Mouse (Mus musculus) adrenal gland, adult 2 months (tissue): ENCODE measurements at regions not wholly inside any gene's neighbourhood (a gene's known extent, or its start where the extent isn't known, plus 50 kb on each side); places are given as distances from the start of the nearest gene placed in this dataset.
"Not testable (repeated sequence)": the region's sequence is repeated elsewhere in the genome, so short reads cannot be mapped to it uniquely, and the experiment has no call there.

ENCODE experiments used
- DNase-seq: peaks from one replicate; pipeline ENCODE4 v3.0.0; 2021

DNA sequence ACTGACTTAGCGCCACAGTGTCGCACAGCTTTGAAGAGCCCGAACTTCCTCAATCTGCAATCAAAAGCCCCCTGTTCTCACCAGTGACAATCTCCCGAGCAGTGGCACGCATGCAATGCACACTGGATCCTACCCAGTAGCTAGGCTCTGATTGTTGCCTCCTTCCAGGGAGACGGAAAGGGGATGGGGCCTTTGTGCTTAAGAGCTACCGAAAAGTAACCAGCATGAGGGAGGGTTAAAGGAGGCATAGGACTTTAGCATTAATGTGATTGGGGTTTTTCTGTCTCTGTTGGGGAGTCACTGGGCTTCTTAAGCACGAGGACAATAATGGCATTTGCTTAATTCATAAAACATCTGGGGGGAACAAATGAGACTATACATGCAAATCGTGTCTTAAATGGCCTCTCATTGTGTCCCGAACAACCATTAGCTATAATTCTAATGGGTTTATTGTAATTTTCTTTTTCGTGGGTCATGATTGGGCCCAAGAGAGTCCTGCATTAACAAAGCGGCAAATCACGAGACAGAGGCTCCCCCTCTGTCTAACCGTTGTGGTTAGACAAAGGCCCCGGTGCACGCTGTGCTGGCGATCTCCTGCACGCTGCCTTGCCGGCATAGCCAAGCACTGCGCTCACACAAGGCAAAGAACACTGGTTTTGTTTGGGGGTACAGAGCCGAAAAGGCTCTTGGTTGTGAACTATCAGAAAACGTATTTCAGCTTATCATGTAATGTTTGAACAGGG, 223.2 kb downstream of the Dact1 start:
- no peak for DNase-seq

DNA sequence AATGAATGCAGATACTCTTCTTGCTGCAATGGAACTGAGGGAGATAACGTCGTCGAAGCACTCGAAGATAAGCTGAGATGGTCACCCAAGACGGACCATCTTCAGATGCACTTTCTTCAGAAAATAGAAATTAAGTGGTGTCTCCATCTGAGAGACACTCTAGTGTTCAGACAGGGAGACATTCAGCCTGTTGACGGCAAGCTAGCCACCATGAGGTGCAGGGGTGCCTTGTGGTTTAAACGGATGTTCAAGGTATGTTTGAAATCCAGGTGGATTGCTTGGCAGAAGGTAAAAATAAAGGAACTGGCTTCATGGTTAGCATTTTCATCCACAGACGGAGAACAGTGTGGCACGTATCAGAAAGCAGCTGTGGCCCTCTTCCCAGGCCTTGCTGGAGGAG, 224.0 kb downstream of the Dact1 start:
- DNase-seq: no peak

DNA sequence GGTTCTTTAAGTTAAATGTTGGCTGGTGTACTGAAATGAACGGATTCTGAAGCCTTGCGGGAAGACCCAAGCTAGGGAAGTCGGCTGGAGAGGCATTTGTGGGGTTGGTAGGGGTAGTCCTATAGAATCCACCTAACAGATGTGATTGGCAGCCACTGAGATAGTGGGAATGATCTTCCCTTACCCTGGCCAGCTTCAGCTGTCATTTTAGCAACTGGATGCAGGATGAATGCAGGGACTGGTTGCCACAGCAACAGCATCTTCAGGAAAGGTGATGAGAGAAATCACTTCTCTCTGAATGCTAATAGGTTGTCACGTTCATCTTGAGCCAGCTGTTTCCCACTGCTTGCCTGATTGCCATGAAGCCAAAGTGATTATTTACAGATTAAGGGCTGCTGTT, 224.5 kb downstream of the Dact1 start:
- no peak for DNase-seq

DNA sequence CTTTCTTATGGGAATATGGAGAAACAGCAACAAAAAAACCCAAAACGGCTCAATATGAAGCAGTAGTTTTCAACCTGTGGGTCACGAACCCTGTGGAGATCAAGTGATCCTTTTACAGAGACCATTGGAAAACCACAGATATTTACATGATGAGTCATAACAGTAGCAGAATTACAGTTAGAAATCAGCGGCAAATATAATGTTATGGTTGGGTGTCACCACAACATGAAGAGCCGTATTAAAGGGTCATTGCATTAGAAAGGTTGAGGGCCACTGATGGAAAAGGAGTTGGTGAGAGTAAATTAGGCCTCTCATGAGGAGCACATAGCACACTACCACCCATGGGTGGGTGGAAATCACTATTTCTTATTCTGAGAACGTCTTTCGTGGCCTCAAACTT, 225.6 kb downstream of the Dact1 start:
- DNase-seq: no peak

DNA sequence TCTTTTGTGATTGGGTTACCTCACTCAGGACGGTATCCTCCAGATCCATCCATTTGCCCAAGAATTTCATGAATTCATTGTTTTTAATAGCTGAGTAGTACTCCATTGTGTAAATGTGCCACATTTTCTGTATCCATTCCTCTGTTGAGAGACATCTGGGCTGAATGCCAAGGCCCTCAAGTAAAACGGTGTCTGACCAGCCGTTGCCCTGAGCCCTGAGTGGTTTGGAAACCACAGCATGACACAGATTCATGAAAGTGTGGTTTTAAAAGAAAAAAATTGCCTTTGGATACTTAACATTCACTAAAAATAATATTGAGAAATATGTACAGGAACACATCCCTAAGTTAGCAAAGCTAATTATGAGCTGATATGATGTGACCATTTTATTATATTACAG, 226.1 kb downstream of the Dact1 start:
- DNase-seq: not testable (repeated sequence)

DNA sequence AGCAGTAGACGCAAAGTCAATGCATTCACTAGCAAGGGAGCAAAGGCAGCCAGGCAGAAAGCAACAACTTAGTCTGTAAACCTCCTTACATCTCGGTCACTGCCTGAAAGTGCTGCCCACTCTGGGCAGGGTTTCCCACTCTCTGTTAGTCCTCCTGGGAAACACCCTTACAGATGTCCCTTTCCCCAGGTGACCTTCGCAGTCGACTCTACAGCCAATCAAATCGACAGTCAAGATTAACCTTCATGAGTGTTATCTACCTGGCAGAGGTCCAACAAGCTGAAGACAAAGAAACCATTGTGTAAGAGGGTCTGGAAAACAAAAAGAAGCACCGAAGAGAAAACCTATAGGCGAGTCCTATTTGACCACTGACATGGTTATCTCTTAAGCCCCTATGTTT, 229.0 kb downstream of the Dact1 start:
- no peak for DNase-seq

DNA sequence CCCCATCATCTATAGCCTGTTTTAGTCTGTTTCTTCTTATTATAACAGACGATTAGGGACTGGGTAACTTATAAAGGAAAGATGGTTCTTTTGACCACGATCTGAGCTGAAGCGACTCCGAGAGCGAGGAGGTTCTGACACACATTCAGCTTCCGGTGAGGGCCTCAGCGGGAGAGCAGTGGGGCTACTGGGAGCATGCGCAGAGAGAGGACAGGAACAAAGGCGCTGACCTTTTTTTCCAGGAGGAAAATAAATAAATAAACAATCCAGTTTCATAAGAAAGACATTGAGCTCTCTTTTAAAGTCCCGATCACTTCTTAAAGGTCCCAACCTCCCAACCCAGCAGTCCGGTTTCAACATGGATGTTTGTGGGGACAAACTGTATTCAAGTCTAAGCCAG, 230.6 kb downstream of the Dact1 start:
- no peak for DNase-seq

DNA sequence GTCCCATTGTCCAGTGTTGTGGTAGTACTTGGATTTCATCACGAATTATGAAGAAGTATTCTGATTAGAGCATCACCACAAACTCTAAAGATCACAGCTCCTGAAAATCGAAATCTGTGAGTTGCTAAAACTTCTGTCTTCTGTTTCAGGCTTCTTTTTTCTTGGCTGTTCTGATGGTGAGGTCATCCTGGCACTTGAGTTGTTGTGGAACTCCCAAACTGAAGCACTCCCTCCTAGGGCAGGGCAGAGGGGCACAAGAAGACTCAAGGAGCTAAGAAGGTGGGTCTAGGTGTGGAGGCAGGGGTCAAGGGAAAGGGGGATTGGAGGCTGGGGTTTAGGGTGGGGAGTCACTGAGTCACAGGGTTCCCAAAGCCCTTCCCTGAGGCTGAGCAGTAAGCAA, 232.3 kb downstream of the Dact1 start:
- no peak for DNase-seq

DNA sequence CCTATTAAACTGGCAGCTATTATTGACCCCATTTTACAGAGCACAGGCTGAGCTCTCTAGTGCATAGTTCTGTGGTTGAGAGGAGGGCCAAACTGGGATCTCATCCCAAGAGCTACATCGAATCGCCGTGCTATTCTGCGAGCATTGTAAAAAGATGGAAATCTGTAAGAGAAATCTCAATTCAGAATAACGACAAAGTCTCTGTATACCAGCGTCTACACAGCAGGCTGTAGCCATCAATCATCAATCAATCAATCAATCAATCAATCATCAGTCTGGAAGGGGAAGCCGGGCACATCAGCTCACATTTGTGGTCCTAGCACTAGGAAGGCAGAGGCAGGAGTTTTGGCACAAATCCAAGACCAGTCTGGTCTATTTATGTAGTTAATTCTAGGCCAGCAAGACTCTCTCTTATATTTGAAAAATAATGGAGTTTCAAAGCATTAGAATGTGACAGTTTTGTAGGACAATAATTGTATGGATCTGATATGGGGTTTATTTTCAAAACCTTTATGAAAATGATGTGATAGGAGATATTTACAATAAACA, 234.0 kb downstream of the Dact1 start:
- DNase-seq: no peak

DNA sequence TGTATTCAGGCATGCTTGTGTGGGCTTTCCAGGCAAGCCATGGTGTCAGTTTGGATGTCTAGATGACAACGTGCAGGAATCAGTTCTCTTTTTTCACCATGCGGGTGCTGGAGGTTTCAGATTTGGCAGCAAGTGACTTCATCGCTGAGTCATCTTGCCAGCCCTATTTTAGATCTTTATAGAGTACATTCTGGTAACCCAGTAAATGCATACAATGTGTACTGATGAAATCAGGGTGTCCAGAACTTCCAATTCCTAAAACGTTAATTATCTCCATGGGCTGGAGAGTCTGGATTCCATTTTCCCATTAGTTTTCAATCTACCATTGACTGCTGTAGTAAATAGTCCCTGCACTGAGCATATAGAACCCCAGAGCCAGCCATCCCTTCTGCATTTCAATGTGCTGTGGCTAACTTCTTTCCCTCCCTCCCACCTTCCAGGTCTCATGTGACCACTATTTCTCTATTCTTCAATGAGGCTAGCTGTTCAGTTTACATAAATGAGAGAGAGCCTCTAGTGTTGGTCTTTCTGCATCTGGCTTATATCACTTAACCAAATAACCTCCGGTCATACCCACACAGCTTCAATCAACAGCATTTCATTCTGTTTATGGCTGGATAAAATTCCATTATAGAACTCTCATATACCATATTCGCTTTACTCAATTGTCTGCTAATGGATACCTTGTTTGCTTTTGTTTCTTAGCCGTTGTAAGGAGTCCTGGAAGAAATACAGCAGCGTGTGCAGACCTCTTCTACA, 234.9 kb downstream of the Dact1 start:
- DNase-seq: peak; percentile 30

DNA sequence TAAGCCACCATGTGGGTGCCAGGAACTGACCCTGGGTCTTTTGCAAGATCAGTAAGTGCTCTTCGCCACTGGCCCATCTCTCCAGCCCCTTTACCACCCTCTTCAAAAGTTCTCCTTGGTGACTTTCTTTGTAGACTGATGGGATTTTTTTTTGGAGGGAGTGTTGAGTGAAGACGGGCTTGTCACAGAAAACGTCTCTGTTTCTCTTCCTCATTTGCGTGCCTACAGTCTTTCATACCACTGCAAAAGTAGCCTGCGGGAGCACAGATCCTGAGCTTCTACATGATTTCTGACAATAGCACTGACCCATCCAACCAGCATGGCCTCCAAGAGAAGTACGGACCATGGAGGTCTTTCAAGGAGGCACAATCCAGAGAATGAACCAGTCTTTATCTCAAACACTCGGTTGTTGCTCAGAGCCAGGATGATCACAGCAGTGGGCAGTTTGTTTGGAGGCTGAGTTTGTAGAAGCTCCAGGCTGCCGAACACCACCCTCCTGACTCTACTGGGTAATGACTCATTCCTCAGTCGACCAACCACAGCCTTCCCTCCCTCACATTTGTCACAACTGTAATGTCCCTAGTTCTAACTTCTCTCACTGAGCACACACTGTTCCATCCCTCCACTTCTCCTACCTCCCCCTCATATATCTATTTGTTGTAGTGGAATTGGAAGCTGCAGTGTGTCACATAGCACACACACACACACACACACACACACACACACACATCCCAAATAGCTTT, 237.0 kb downstream of the Dact1 start:
- no peak for DNase-seq

DNA sequence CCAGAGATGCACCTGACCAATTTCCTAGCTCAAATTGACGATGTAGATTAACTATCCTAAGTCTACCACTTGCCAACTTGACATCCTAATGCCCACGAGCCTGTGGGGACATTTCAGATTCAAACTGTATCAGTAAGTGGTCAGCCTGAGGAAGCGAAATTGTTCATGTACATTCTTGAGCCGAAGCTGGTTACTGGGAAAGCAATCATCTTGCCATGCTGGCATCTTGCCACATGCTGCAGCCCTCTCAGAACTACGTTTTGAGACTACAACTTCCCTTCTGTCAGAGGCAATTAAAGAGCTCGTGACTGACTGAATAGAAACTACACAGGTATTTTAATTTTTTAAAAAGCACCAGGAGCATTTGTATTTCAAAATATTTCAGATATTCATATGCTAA, 239.7 kb downstream of the Dact1 start:
- no peak for DNase-seq

DNA sequence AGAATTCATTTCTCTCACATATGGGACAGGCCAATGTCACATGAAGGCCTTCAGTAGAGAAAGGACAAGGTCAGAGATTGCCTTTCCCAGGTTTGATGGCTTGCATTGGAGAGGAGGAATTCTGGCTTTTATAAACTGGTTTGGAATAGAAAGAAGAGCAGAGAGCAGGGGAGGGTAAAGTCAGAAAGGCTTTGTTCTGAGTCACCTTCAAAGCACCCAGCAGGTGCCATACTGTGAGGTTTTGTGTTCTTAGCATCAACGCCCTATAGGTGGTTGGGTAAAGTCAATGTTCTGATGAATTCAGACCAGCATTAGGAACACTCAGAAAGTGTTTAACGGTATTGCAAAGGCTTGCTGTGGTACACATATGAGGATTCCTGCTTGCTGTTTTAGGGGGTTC, 244.5 kb downstream of the Dact1 start:
- DNase-seq: no peak

DNA sequence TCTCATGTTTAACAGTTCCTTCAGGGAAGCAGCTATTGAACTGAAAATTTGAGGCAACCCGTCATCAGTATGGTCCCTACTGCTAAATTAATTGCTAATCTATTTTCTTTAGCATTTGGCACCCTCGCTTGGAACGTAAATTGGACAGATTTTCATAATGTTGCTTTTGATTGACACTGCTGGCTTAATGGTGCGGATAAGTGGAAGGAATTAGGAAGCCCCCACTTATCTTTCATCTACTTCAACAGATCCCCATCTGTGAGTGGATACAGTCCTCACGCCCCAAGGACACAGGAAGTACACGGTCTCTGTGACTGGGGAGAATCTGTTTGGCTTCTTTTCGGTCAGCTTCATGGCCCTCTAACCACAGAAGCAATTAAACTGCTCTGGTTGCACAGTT, 251.6 kb downstream of the Dact1 start:
- DNase-seq: no peak

DNA sequence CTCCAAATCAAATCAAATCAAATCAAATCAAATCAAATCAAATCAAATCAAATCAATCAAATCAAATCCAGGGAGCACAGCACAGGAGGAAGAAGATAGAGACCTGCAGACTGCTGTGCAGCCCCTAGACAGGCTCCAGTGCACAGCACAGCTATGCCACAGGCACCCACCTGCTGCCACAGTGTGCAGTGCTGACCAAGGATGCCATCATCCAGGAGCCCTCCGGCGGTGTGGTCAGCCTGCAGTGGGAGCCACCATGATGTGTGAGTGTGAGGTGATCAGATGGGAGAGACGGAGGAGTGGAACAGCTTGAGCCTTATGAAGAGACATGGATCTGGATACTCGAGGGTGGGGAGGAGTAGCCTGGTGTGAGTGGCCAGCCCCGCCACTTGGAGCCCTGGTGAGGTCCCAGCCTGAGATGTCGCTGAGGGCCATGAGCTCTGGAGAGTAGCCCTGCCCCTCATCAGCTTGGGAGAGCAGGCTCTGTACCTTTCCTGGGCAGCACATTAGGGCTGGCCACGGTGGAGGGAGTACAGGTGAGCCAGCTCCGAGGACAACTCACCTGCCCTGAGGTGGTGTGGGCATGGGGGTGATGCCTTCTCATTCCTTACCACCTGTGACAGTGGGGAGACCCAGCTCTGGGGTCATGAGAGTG, 252.4 kb downstream of the Dact1 start:
- no peak for DNase-seq

DNA sequence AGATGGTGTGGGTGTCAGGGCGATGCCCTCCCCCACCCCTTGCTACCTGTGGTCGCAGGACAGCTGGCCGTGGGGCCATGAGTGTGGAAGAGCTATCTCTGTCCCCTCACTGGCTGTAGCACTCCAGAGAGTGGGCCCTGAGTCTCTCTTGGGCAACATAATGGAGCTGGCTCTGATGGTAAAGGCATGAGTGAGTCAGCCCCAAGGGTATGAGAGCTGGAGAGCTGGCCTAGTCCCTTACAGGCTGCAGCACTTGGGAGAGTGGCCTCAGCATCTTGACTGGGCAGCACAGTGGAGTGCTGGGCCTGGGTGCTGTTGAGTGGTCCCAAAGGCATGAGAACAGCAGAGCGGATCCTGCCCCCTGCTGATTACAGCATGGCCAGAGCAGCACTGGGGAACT, 253.5 kb downstream of the Dact1 start:
- DNase-seq: no peak

DNA sequence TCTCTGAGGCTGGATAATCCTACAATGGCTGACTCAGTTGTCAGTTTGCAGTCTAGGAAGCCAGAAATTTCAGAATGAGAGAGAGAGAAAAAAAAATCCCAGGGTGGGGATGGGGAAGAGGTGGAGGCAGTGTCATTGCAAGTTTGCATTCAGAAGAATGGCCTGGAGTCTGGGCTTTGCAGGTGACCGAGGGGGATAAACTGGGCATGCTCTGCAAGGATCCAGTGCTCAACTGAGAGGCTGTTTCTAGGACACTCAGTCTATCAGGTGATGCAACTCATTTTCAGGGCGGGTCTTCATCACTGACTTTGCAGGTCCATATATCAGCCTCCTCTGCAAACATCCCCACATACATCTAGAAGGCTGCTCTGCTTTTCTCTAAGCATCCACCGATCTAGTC, 256.7 kb downstream of the Dact1 start:
- no peak for DNase-seq

DNA sequence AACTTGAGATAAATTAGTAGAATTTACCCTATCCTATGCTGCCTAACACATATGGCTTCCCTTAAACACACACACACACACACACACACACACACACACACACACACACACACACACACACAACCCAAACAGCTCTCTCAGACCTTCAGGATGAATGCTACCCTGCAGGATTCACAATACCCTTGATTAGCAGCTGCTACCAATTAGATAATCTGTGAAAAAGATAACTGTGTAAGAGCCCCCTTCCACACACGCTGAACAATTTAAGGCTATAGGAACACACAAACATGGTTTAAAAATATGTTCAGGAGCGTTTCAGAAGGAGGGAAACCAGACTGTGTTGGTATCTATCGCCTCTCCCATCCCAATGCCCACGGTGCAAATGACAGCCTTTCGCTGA, 258.6 kb downstream of the Dact1 start:
- no peak for DNase-seq

DNA sequence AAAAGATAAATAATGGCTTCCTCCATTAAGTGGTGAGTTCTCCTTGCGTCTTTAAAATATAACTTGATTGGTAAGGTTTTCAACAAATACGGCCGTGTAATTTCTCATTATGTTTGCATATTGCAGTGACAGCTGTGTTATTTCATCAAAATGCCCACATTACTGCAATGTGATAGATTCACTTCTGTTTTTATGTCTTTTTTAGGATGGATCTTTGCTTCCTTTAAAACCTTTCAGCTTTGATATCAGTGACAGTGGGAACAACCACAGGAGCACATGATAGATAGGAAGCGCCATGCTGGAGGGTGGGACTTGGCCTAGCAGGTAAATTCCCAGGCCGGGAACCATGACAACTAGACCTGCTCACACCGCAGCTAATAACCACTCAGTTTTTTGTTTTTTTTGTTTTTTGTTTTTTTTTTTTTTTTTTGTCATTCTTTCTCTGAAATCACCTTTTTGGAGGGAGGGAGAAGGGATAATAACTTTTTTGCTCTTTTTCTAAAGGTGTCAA, 259.3 kb downstream of the Dact1 start:
- no peak for DNase-seq

DNA sequence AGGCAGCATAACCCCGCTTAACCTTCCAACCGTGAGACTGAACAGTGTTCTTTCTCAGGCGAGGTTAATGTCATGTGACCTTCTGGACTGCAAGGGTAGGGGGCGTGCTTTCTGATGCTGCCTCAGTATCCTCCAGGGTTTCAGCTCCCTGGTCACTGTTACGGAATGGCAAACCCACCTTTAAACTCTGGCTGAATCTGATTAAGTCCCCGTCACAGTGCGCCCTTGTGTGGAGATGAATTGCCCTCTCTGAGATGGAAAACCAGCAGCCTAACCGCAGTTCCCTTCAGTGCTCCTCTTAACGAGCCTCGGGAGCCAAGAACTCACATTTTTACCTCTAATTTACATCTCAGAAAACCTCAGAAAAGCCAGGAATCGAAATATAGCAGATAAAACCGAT, 260.0 kb downstream of the Dact1 start:
- no peak for DNase-seq

DNA sequence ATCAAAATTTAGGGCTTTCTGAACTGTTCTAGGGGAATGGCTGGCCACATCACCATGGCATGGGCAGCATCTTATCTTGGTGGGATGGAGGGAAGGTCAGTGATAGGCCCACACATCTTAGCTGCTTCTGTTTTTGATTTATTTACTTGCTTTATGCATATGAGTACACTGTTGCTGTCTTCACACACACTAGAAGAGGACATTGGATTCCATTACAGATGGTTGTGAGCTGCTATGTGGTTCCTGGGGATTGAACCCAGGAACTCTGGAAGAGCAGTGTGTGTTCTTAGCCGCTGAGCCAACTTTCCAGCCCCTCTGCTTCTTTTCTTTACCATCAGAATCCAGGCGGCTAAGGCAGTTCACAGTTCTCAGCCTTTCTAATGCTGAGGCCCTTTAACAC, 260.4 kb downstream of the Dact1 start:
- DNase-seq: no peak

DNA sequence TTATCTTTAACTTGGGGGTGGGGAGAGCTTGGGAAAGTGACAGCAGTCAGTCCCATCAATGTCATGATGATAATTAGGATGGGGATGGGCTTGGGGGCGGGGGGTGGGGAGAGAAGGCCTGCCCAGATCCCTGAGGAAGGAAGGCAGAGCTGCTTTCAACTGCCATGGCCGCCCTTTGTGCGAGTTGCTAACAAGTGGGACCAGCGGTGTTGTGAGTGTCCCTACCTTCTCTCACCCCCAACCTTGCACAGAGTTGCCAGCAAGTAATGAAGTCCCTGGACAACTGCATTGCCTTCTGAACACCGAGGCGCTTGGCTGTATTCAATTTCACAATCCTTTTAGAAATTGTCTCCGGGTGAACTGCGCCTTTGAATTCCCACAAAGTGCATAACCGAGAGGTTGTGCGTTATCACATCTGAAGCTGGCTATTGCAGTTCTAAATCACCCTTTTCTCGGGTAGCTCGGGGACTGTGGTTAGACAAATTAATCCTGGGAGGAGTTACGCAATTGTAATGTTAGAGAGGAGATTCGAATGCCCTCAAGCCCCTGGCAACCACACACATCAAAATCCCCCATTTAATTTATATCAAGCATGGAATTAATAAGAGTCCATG, 257.9 kb upstream of the Daam1 start:
- DNase-seq: no peak
